In genomic region chr16:24120836-24121235, GRCm38 (mm10) we compare ENCODE assay signal across 12 mouse cellular contexts.
A peak's percentile ranks its signal among the peaks of the same experiment; 100 is the strongest.
DNase-seq lines count a peak whose midpoint lies in the region; ATAC-seq and TF ChIP-seq lines count a peak whose summit lies in the region.
"Had no signal": no experiment of that assay in that cellular context is flagged by ENCODE, and none has a peak within 500 bp of the region (broad histone marks: within the 10 kb centered on the region; RNA-seq: fewer than 3 reads in every experiment).

No protein-coding gene starts in this region.

- H3K79me2 ChIP-seq in liver, adult 2 months (ENCODE audit: control insufficient read depth, insufficient read depth, low read length): no peaks in the 10 kb centered on the region

- ATAC-seq in liver, embryonic 12.5 days: no peak
- peak; percentile 94 for ATAC-seq in lung, embryonic 16.5 days (ENCODE audit: low read depth)
- ATAC-seq in kidney, embryonic 14.5 days (ENCODE audit: low FRiP score, low TSS enrichment): no peak

- no peak overlapping the region for H3K4me2 ChIP-seq in liver, embryonic 12.5 days
- no peak overlapping the region for H3K4me2 ChIP-seq in lung, embryonic 16.5 days (ENCODE audit: low read depth, low read length)
- H3K4me2 ChIP-seq in kidney, embryonic 14.5 days (replicated peaks; ENCODE audit: low read depth, low read length): no peak overlapping the region
- H3K4me2 ChIP-seq: hindbrain, embryonic 12.5 days had no signal

- H3K9ac ChIP-seq in liver, adult 2 months (ENCODE audit: low read depth, low read length): no peak overlapping the region
- no peak overlapping the region for H3K9ac ChIP-seq in liver, embryonic 12.5 days
- no peak overlapping the region for H3K9ac ChIP-seq in lung, embryonic 16.5 days (ENCODE audit: low read length)
- no peak overlapping the region for H3K9ac ChIP-seq in kidney, embryonic 14.5 days (ENCODE audit: low read depth, low read length)
- H3K9ac ChIP-seq: hindbrain, embryonic 12.5 days had no signal

- DNase-seq in liver, adult 2 months (ENCODE audit: extremely low read depth, low read depth, low spot score): peak; percentile 95
- peak; percentile 51 to 55 for DNase-seq in adrenal gland, postnatal 36 days
- DNase-seq in skeletal muscle tissue, adult 2 months (ENCODE audit: low read depth, low spot score): peak; percentile 60
- no peak for DNase-seq in thymus, adult 2 months
- DNase-seq: cerebellum, adult 11 months; kidney, adult 2 months; thymus, postnatal 36 days had no signal

- H3K27me3 ChIP-seq in liver, adult 2 months (ENCODE audit: control insufficient read depth, insufficient read depth, low read length): no peaks in the 10 kb centered on the region
- no peaks in the 10 kb centered on the region; the same call in 1 of the 2 replicates for H3K27me3 ChIP-seq in liver, embryonic 12.5 days (replicated peaks)
- no peaks in the 10 kb centered on the region for H3K27me3 ChIP-seq in lung, embryonic 16.5 days (ENCODE audit: control insufficient read depth, insufficient read depth, low read depth, low read length)
- H3K27me3 ChIP-seq in kidney, embryonic 14.5 days (ENCODE audit: control insufficient read depth, insufficient read depth, low read length): no peaks in the 10 kb centered on the region
- H3K27me3 ChIP-seq in thymus, adult 2 months (ENCODE audit: control insufficient read depth, insufficient read depth, low read length): no peaks in the 10 kb centered on the region
- H3K27me3 ChIP-seq: hindbrain, embryonic 12.5 days had no signal

- 12% methylated on average over 6 of the region's 6 CpGs for WGBS in liver, adult 2 months
- WGBS in liver, embryonic 12.5 days (ENCODE audit: insufficient replicate concordance): 59% methylated on average over 6 of the region's 6 CpGs
- WGBS in lung, embryonic 16.5 days: 41% methylated on average over 6 of the region's 6 CpGs
- WGBS in kidney, embryonic 14.5 days: 71% methylated on average over 6 of the region's 6 CpGs
- whole genome bisulfite sequencing in thymus, adult 2 months: 93% methylated on average over 6 of the region's 6 CpGs

- TF ChIP-seq POLR2A in liver, adult 2 months (IDR thresholded peaks at IDR 0.05; ENCODE audit: extremely low read depth, insufficient read depth, low read length): no peak
- TF ChIP-seq POLR2A in thymus, adult 2 months (IDR thresholded peaks at IDR 0.05; ENCODE audit: control insufficient read depth, extremely low read depth, insufficient read depth, low read length, poor library complexity): no peak

- H3K36me3 ChIP-seq in liver, adult 2 months (ENCODE audit: control insufficient read depth, insufficient read depth, low read length): no peaks in the 10 kb centered on the region
- no peaks in the 10 kb centered on the region for H3K36me3 ChIP-seq in liver, embryonic 12.5 days
- no peaks in the 10 kb centered on the region for H3K36me3 ChIP-seq in lung, embryonic 16.5 days (ENCODE audit: control insufficient read depth, insufficient read depth, low read length)
- H3K36me3 ChIP-seq in kidney, embryonic 14.5 days (ENCODE audit: control insufficient read depth, insufficient read depth, low read length): no peaks in the 10 kb centered on the region
- H3K36me3 ChIP-seq in thymus, adult 2 months (ENCODE audit: control insufficient read depth, insufficient read depth, low read length): no peaks in the 10 kb centered on the region
- H3K36me3 ChIP-seq: hindbrain, embryonic 12.5 days had no signal

- H3K27ac ChIP-seq in liver, adult 2 months (replicated peaks; ENCODE audit: insufficient read depth, low read depth, low read length): peak overlapping the region; percentile 48; the same call in 1 of the 2 replicates
- no peak overlapping the region for H3K27ac ChIP-seq in liver, embryonic 12.5 days
- no peak overlapping the region for H3K27ac ChIP-seq in lung, embryonic 16.5 days (ENCODE audit: low read length)
- no peak overlapping the region for H3K27ac ChIP-seq in kidney, embryonic 14.5 days (ENCODE audit: low read depth, low read length)
- H3K27ac ChIP-seq in thymus, adult 2 months (ENCODE audit: control insufficient read depth, insufficient read depth, low read length): no peak overlapping the region
- H3K27ac ChIP-seq: hindbrain, embryonic 12.5 days had no signal

- H3K4me3 ChIP-seq in liver, adult 2 months (ENCODE audit: insufficient read depth, low read depth, low read length): no peak overlapping the region
- H3K4me3 ChIP-seq in liver, embryonic 12.5 days: no peak overlapping the region
- no peak overlapping the region for H3K4me3 ChIP-seq in lung, embryonic 16.5 days (ENCODE audit: low read length)
- no peak overlapping the region for H3K4me3 ChIP-seq in kidney, embryonic 14.5 days (ENCODE audit: low read length)
- H3K4me3 ChIP-seq in thymus, adult 2 months (ENCODE audit: control insufficient read depth, insufficient read depth, low read length): no peak overlapping the region
- H3K4me3 ChIP-seq: erythroblast, embryonic 14.5 days; hindbrain, embryonic 12.5 days had no signal

- peaks cover 4% of the 10 kb centered on the region; the same call in 1 of the 2 replicates for H3K4me1 ChIP-seq in liver, adult 2 months (ENCODE audit: control insufficient read depth, insufficient read depth, low read length)
- H3K4me1 ChIP-seq in liver, embryonic 12.5 days: no peaks in the 10 kb centered on the region
- no peaks in the 10 kb centered on the region for H3K4me1 ChIP-seq in lung, embryonic 16.5 days (replicated peaks; ENCODE audit: control insufficient read depth, insufficient read depth, low read length)
- no peaks in the 10 kb centered on the region for H3K4me1 ChIP-seq in kidney, embryonic 14.5 days (ENCODE audit: control insufficient read depth, insufficient read depth, low read length)
- H3K4me1 ChIP-seq in thymus, adult 2 months (replicated peaks; ENCODE audit: control insufficient read depth, insufficient read depth, low read length): peaks cover 6% of the 10 kb centered on the region
- H3K4me1 ChIP-seq: hindbrain, embryonic 12.5 days had no signal

- no peaks in the 10 kb centered on the region for H3K9me3 ChIP-seq in liver, embryonic 12.5 days (replicated peaks)
- H3K9me3 ChIP-seq in lung, embryonic 16.5 days (ENCODE audit: control insufficient read depth, low read length): no peaks in the 10 kb centered on the region
- no peaks in the 10 kb centered on the region for H3K9me3 ChIP-seq in kidney, embryonic 14.5 days (ENCODE audit: control insufficient read depth, low read length)
- H3K9me3 ChIP-seq: hindbrain, embryonic 12.5 days had no signal

- no peak for TF ChIP-seq CTCF in liver, adult 2 months (IDR thresholded peaks at IDR 0.05; ENCODE audit: low read depth, low read length)
- TF ChIP-seq CTCF in thymus, adult 2 months (IDR thresholded peaks at IDR 0.05; ENCODE audit: borderline replicate concordance, control insufficient read depth, extremely low read depth, insufficient read depth, low read length, poor library complexity): no peak
